Mouse (Mus musculus) ovary, postnatal 10 days (tissue): Measurements from ENCODE around the gene Stx5a.
A peak's percentile ranks its signal among the peaks of the same experiment; 100 is the strongest.

Source experiments
- DNase-seq: peaks from one replicate; pipeline ENCODE4 v3.0.0; 2022; ENCODE audit warnings: low spot score

Stx5a gene

DNA sequence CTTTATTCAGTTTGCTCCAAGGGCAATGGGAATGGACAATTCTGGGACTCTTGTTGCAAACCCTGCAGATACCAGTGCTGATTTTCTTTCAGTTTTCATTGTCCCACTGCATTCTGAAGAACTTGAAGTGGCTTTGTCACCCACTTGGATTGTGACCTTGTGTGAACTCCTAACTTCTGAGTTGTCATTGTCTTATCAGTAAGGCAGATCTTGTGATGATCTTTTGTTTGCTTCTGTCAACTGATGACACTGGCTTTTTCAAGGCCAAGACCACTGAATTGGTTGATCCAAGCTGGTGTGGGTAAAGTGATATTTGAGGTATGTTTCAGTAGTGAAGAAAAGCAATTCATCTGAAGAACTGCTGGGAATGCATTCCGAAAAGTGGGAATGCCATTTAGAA, 4.2 kb downstream of the Stx5a start:
- DNase-seq = no peak

DNA sequence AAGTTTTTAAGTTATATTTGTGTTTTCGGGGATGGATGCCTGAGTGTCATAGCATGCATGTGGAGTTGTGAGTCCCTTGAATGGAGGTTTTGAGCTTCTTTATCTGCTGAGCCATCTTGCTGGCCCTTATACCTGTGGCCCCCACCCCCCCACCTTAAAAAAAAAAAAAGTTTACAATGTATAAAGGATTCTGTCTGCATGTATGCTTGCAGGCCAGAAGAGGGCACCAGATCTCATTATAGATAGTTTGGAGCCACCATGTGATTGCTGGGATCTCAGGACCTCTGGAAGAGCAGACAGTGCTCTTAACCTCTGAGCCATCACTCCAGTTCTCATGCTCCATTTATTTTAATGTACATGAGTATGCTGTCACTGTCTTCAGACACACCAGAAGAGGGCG, 6.2 kb downstream of the Stx5a start:
- no peak for DNase-seq

- no peak for DNase-seq
These were observed 14.4 kb downstream of the Stx5a start for GRCm38 (mm10) chr19:8755652-8756051.

DNA sequence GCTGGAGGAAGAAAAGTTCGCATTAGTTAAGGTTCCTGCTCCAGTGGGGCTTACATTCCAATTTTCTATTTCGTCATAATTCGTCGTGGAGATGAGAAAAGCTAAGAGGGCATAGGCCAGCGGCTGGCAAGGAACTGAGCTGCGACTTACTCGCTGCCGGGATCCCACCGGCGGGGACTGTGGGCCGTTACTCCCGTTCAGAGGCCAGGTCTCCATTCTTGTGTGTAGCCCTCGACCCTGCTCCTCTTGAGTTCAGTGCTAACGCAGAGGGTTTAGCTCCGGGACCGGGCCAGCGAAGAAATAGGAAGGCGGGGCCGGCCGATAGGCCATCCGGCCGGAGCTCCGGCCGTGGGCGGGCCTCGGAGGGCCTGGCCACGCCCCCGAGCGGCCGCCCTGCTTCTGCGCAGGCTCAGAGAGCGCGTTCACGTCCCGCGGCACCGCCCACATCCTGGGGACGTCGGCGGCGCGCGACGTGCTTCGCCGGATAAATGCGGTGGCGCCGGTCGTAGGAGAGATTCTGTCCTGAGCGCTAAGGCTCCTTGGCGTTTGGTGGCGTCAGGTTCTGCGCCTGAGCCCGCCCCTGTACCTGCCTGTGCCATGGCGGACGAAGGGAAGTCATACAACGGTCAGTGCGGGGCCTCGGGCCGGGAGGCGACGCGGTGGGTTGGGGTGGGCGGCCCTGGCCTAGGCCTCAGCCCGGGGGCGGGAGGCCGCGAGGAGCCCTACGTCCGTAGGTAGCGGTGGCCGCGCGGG, 15.6 kb downstream of the Stx5a start, which contains the start of gene Nxf1:
Gene Nxf1, plus strand, starts transcription at position 439 of the 753 bp plus-strand sequence.
- peak; percentile 88 for DNase-seq

DNA sequence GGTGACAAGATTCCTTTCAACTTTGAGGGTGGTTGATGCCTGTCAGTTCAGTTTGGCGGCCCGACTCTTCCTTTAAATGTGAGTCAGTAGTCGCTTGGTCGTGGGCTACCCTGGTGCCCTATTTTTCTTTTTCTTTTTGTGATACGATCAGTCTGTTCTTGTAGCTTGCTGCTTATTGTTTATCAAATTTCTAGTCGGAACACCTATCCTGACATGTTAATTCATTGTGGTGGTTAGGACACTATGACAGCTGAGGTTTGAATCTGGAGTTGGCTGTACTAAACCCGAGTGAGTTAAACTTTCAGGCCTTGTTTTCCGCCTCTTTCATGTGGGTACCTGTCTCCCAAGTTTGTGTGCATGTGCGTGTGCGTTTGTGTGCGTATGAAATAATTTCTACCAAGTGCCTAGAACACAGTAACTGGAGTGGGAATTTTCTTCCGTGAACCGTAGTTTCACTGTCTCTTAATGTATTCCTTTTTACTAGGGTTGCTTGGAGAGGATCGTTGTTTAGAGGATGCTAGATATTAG, 16.3 kb downstream of the Stx5a start:
- no peak for DNase-seq

GRCm38 (mm10) chr19:8758899-8759298, 17.7 kb downstream of the Stx5a start:
- DNase-seq = no peak

DNA sequence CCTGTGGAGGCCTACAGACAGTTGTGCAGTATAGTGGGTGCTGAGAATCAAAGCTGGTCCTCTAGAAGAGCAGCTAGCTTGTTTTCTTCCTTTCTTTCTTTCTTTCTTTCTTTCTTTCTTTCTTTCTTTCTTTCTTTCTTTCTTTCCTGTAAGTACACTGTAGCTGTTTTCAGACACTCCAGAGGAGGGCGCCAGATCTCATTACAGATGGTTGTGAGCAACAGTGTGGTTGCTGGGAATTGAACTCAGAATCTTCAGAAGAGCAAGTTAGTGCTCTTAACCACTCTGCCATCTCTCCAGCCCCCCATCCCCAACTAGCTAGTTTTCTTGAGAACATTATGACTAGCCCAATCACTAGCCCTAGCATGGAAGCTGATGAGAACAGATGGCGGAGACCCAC, 19.5 kb downstream of the Stx5a start:
- DNase-seq = no peak

- DNase-seq = no peak
These were observed 22.1 kb downstream of the Stx5a start for GRCm38 (mm10) chr19:8763276-8763675.

DNA sequence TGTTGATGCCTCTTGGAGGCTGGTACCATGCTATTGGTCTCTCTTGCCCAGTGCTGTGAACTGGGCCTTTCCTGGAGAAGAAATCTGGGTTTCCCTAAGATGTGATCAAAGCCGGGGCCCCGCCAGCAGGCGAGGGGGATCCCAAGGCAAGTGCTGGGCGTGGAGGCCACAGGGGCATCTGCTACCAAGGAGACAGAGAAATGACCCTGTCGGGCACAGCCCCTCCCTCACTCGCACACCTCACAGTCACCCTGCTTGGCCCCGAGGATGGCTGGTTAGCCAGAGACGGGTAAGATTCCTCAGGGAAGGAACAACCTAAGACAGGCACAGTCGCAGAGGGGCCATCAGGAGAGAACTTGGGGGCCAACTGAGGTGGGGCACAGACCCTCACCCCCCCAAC, 24.3 kb downstream of the Stx5a start:
- no peak for DNase-seq

GRCm38 (mm10) chr19:8770567-8771270, 29.5 kb downstream of the Stx5a start, which contains the start of gene Tmem223:
Gene Tmem223 (plus strand): TSS chr19:8770996.
- peak; percentile 53 for DNase-seq

DNA sequence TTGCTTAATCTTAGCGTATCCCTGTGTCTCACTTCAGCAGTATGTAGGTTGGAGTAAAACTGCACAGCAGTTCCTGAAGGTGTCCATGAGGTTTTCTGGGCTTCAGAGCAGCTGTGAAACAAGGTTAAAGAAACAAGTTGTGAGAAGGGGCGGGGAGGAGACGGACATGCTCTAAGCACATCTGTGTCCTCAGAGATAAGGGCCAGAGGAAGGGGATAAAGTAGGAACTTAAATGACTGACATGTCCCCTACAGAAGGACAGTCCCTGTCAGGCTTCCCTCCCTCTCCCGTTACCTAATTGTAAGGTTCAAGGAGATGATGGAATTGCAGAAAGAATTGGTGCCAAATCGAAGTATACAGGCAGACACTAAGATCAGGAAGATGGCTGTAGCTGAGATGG, 31.8 kb downstream of the Stx5a start:
- DNase-seq = no peak

DNA sequence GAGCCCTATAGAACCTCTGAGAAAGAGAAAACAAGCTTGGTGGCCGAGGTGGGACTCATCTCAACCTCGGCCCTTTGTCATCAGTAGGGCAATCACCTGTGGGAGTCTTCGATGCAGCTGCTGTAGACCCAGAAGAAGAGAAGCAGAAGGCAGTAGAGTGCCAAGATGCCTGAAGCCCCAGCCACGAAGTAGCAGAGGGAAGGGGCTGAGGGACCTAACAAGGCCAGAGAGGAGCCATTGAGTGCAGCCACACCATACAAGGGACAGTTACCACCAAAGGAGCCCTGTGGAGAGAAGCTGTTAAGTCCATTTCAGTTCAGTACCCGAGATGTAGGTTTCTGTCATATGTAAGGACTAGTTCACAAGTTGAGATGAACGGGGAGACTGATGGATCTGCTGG, 32.2 kb downstream of the Stx5a start:
- DNase-seq = no peak

GRCm38 (mm10) chr19:8774086-8774835, 33.0 kb downstream of the Stx5a start, which contains the start of gene Tmem179b:
Gene Tmem179b (minus strand): TSS chr19:8774467.
- DNase-seq = peak; percentile 96

DNA sequence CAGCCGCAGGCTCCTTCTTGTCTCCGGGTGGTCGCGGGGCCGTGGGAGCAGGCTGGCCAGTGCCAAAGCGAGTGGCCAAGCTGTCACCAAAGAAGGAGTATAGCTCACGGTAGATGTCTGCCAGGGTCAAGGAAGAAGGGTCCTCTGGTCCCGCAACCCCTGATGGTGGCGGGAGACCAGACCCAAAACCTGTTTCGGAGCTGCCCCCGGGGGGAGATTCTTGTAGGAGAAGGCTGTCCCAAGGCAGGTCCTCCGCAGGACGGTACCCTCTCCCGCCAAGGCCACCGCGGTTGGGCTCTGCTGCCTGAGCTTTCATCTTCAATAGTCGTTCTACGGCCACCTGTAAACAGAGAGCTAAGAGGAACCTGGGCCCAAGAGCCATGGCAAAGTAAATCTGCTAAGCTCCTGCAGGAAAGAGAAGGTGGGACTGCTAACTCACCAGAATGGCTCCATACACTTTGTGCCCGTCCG, 33.8 kb downstream of the Stx5a start:
- peak; percentile 30 for DNase-seq

GRCm38 (mm10) chr19:8786008-8786781, 45.0 kb downstream of the Stx5a start, which contains the start of gene Taf6l:
Gene Taf6l (minus strand): TSS chr19:8786417.
- peak; percentile 57 for DNase-seq

- DNase-seq = no peak
These were observed 47.3 kb downstream of the Stx5a start for GRCm38 (mm10) chr19:8788521-8788920.

DNA sequence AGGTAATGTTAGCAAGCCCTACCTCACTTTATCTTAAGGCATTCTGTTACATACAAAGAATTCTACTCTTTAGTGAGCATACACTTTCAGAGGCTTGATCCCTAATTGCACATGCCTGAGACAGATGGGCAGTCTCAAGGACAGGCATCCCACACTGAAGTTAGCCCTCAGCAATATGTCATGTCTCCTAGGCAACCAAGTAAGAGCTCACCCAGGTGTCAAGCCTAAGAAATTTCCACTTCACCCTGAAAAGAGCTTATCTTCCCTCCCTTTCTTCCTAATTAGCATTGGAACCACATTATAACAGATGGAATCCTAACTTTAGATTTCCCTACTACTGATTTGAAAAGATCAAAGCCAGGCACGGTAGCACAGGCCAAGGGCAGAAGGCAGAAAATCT, 48.0 kb downstream of the Stx5a start:
- no peak for DNase-seq

GRCm38 (mm10) chr19:8790171-8790570, 49.0 kb downstream of the Stx5a start:
- no peak for DNase-seq

DNA sequence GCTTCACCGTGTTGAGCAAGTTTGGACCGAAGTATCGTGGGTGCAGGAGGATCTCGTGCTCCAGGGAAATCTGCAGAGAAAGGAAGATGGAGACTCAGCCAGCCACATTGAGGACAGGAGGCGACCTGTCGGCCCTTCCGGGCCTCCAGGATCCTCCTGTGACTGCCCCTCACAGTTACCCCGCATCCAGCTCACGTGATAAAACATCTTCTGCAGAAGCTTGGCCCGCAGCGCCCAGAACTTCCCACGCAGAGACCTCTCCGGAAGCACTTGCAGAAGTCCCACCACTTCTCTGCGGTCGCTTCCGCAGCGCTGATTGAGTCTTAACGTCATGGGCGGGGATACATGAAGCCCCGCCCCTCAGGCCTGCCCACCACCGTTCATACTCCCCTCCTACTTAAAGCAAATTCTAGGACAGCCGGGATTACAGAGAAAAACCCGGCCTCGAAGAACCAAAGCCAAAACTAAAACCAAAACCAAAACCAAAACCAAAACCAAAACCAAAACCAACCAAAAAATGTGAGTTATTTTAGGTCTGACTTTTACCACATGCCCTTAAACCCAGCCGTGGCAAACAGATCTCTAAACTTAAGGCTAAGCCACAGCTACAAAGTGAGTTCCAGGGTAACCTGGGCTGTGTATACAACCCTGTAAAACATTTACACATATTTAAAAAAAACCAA, 57.2 kb downstream of the Stx5a start, which contains the start of gene Polr2g:
Gene Polr2g, minus strand, starts transcription at position 314 of the 683 bp plus-strand sequence.
- DNase-seq = peak; percentile 68

DNA sequence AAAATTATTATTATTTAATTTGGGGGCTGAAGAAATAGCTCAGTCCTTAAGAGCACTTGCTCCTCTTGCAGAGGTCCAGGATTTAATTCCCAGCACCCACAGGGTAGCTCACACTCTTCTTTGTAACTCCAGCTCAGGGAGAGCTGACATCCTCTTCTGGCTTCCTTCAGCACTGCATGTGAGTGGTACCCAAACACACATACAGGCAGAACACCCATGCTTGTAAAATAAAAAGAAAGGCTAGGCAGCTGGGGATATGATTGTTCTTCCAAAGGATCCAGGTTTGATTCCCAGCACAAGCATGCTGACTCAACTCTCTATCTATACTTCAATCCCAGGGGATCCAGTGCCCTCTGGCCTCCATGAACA, 57.7 kb downstream of the Stx5a start:
- DNase-seq = no peak
